11 mouse cellular contexts compared by ENCODE assay signal in genomic region chr5:150601441-150602230, GRCm38 (mm10). TPM values are rescaled to one million over a fixed set of nuclear protein-coding genes. Genes with fewer than 3 reads are reported as not detected.
DNase-seq lines count a peak whose midpoint lies in the region; ATAC-seq and TF ChIP-seq lines count a peak whose summit lies in the region.
"Had no signal": no experiment of that assay in that cellular context is flagged by ENCODE, and none has a peak within 500 bp of the region (broad histone marks: within the 10 kb centered on the region; RNA-seq: fewer than 3 reads in every experiment).

No protein-coding gene starts in this region.

- peak; percentile 72; the same call in 1 of the 2 replicates for ATAC-seq in forebrain, embryonic 15.5 days (replicated peaks)
- ATAC-seq in forebrain, embryonic 11.5 days (replicated peaks; ENCODE audit: low FRiP score): no peak
- ATAC-seq: intestine, embryonic 16.5 days; Patski had no signal

- H3K27me3 ChIP-seq in forebrain, embryonic 15.5 days: no peaks in the 10 kb centered on the region
- H3K27me3 ChIP-seq in forebrain, embryonic 11.5 days (ENCODE audit: control insufficient read depth, insufficient read depth, low read length): no peaks in the 10 kb centered on the region
- H3K27me3 ChIP-seq in cerebellum, adult 2 months (ENCODE audit: control insufficient read depth, insufficient read depth, low read length): no peaks in the 10 kb centered on the region
- H3K27me3 ChIP-seq: Patski had no signal

- peaks cover 6% of the 10 kb centered on the region; the same call in 1 of the 2 replicates for H3K36me3 ChIP-seq in forebrain, embryonic 15.5 days
- H3K36me3 ChIP-seq in forebrain, embryonic 11.5 days (ENCODE audit: control insufficient read depth, insufficient read depth, low read length): no peaks in the 10 kb centered on the region

- H3K9ac ChIP-seq in forebrain, embryonic 15.5 days (replicated peaks): no peak overlapping the region
- H3K9ac ChIP-seq in forebrain, embryonic 11.5 days (ENCODE audit: low read length): no peak overlapping the region

- WGBS in forebrain, embryonic 15.5 days: 59% methylated on average over 14 of the region's 14 CpGs
- 86% methylated on average over 14 of the region's 14 CpGs for WGBS in forebrain, embryonic 11.5 days
- 60% methylated on average over 14 of the region's 14 CpGs for WGBS in cerebellum, adult 2 months

- TF ChIP-seq POLR2A in cerebellum, adult 2 months (IDR thresholded peaks at IDR 0.05; ENCODE audit: borderline replicate concordance, insufficient read depth, low read length): no peak

- TF ChIP-seq CTCF in cerebellum, adult 2 months (IDR thresholded peaks at IDR 0.05; ENCODE audit: borderline replicate concordance, insufficient read depth, low read depth, low read length): no peak

- no peak overlapping the region for H3K4me2 ChIP-seq in forebrain, embryonic 15.5 days (replicated peaks)
- H3K4me2 ChIP-seq in forebrain, embryonic 11.5 days (ENCODE audit: low read depth, low read length, severe bottlenecking): no peak overlapping the region

- DNase-seq in forebrain, embryonic 11.5 days (ENCODE audit: low spot score): no peak
- DNase-seq in retina, postnatal 1 day: peak; percentile 24
- DNase-seq in retina, embryonic 14.5 days (ENCODE audit: low spot score): no peak
- DNase-seq in mesoderm, embryonic 11.5 days (ENCODE audit: low read depth, low spot score): peak; percentile 50
- no peak for DNase-seq in right cerebral cortex, adult 2 months (ENCODE audit: low spot score in 2 of 2)
- no peak for DNase-seq in cerebellum, postnatal 25 days
- no peak for DNase-seq in cerebellum, adult 2 months
- DNase-seq: lung, adult 2 months had no signal

- H3K27ac ChIP-seq in forebrain, embryonic 15.5 days (replicated peaks): peak overlapping the region; percentile 46; the same call in 1 of the 2 replicates
- no peak overlapping the region for H3K27ac ChIP-seq in forebrain, embryonic 11.5 days (ENCODE audit: low read depth, low read length)
- no peak overlapping the region for H3K27ac ChIP-seq in cerebellum, adult 2 months (ENCODE audit: insufficient read depth, low read length)

- H3K9me3 ChIP-seq in forebrain, embryonic 15.5 days: no peaks in the 10 kb centered on the region
- H3K9me3 ChIP-seq in forebrain, embryonic 11.5 days (ENCODE audit: control insufficient read depth, low read length): no peaks in the 10 kb centered on the region

- 0 out of 2 replicates have a peak, but pooled peaks cover 3% of the 10 kb centered on the region for H3K4me1 ChIP-seq in forebrain, embryonic 15.5 days
- H3K4me1 ChIP-seq in forebrain, embryonic 11.5 days (replicated peaks; ENCODE audit: control insufficient read depth, insufficient read depth, low read length): no peaks in the 10 kb centered on the region
- no peaks in the 10 kb centered on the region for H3K4me1 ChIP-seq in cerebellum, adult 2 months (ENCODE audit: control insufficient read depth, insufficient read depth, low read length)

- H3K4me3 ChIP-seq in forebrain, embryonic 15.5 days: no peak overlapping the region
- no peak overlapping the region for H3K4me3 ChIP-seq in forebrain, embryonic 11.5 days (ENCODE audit: low read depth, low read length)
- no peak overlapping the region for H3K4me3 ChIP-seq in cerebellum, adult 2 months (replicated peaks; ENCODE audit: insufficient read depth, low read depth, low read length)

RNA-seq across cellular contexts. Expression of gene N4bp2l1, which starts 4.6 kb away (rescaled TPM):
- polyA plus RNA-seq in forebrain, embryonic 15.5 days (2015; fragmentation: Nextera tagmentation; extraction: Ambion mirVana): 8.3 and 9.4 TPM in 2 replicates
- polyA plus RNA-seq in forebrain, embryonic 11.5 days (2014; fragmentation: Nextera tagmentation; extraction: Ambion mirVana): 3.2 and 3.3 TPM in 2 replicates
- polyA plus RNA-seq in cerebellum, adult 2 months (2012; rRNA removed): 45.7 and 46.9 TPM in 2 replicates

Comparison
In these comparisons a context has a peak if more than half of its experiments do, and no peak if none do; other contexts are left out.
1. DNase-seq: peak in retina, postnatal 1 day (single experiment) and mesoderm, embryonic 11.5 days (single experiment); none in forebrain, embryonic 11.5 days (single experiment), retina, embryonic 14.5 days (single experiment), right cerebral cortex, adult 2 months (0 of 2), cerebellum, postnatal 25 days (0 of 2) and cerebellum, adult 2 months (0 of 2).